Mouse (Mus musculus) stomach, postnatal 0 days (tissue): ENCODE measurements around the gene Inpp5e.

Experiments
- CTCF ChIP-seq: IDR thresholded peaks from 2 replicates; pipeline ENCODE4 v1.5.1; 2016; ENCODE audit warnings: antibody characterized with exemption, low read depth, mild to moderate bottlenecking, moderate library complexity
- EP300 ChIP-seq: optimal IDR thresholded peaks from 2 replicates; pipeline ENCODE3; 2016; ENCODE audit warnings: antibody characterized with exemption

DNA sequence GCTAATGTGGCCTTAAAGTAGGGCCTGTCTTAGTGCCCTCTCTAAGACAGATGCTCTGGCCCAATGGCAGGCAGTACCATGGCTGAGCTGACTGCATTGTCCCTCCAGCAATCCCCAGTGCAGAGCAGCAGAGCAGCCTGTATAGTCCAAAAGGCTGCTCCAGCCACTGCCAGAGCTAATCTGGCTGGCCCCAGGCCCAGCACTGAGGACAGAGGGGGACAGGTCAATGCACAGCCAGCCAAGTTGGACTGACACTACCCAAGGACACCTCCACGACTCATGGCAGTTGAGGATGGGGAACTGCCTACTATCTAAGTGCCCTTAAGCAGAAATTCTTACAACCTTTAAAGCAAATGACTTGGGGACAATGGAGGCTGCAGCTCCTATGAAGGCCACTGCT lies 40.4 kb downstream of the Inpp5e start:
- TF ChIP-seq CTCF (no peak), EP300 (no peak)
